Mouse (Mus musculus): Measurements from ENCODE around the gene Lzts2.
A peak's percentile ranks its signal among the peaks of the same experiment; 100 is the strongest.
"Not testable (repeated sequence)": the region's sequence is repeated elsewhere in the genome, so short reads cannot be mapped to it uniquely, and the experiment has no call there.

Gene Lzts2

GRCm38 (mm10) chr19:45025937-45026568 lies 11.8 kb downstream of the Lzts2 start:
- DNase-seq (ENCODE audit: low read depth, low spot score), result no peak

- DNase-seq (ENCODE audit: low read depth, low spot score), result no peak
Observed at GRCm38 (mm10) chr19:45026958-45027670, 12.9 kb downstream of the Lzts2 start.

- DNase-seq (ENCODE audit: low read depth, low spot score), result no peak
Observed at GRCm38 (mm10) chr19:45027848-45028247, 13.6 kb downstream of the Lzts2 start.

GRCm38 (mm10) chr19:45028746-45029145 lies 14.5 kb downstream of the Lzts2 start:
- no peak for DNase-seq (ENCODE audit: low read depth, low spot score)

GRCm38 (mm10) chr19:45029571-45029970 lies 15.4 kb downstream of the Lzts2 start:
- DNase-seq (ENCODE audit: low read depth, low spot score), result no peak

GRCm38 (mm10) chr19:45030111-45030510 lies 15.9 kb downstream of the Lzts2 start:
- peak; percentile 75 for DNase-seq (ENCODE audit: low read depth, low spot score)

- peak; percentile 83 for DNase-seq (ENCODE audit: low read depth, low spot score)
Observed at GRCm38 (mm10) chr19:45030746-45031693, 16.8 kb downstream of the Lzts2 start.

- DNase-seq (ENCODE audit: low read depth, low spot score), result peak; percentile 70
Observed at GRCm38 (mm10) chr19:45031780-45032179, 17.6 kb downstream of the Lzts2 start.

GRCm38 (mm10) chr19:45032570-45033332 lies 18.5 kb downstream of the Lzts2 start:
- peak; percentile 48 for DNase-seq (ENCODE audit: low read depth, low spot score)

- DNase-seq (ENCODE audit: low read depth, low spot score), result peak; percentile 86
Observed at GRCm38 (mm10) chr19:45036867-45037266, 22.7 kb downstream of the Lzts2 start.

- DNase-seq (ENCODE audit: low read depth, low spot score), result not testable (repeated sequence)
Observed at GRCm38 (mm10) chr19:45038198-45038597, 24.0 kb downstream of the Lzts2 start.

GRCm38 (mm10) chr19:45040214-45040613 lies 26.0 kb downstream of the Lzts2 start:
- DNase-seq (ENCODE audit: low read depth, low spot score), result no peak

GRCm38 (mm10) chr19:45044389-45044927 lies 30.2 kb downstream of the Lzts2 start:
- no peak for DNase-seq (ENCODE audit: low read depth, low spot score)

- no peak for DNase-seq (ENCODE audit: low read depth, low spot score)
Observed at GRCm38 (mm10) chr19:45045236-45045635, 31.0 kb downstream of the Lzts2 start.

GRCm38 (mm10) chr19:45045651-45046050 lies 31.4 kb downstream of the Lzts2 start, which contains the start of gene Pdzd7:
Pdzd7 (minus strand) TSS chr19:45045717.
- no peak for DNase-seq (ENCODE audit: low read depth, low spot score)

- DNase-seq (ENCODE audit: low read depth, low spot score), result peak; percentile 87
Observed at GRCm38 (mm10) chr19:45046523-45047321, 32.5 kb downstream of the Lzts2 start.

- peak; percentile 79 for DNase-seq (ENCODE audit: low read depth, low spot score)
Observed at GRCm38 (mm10) chr19:45047417-45047934, 33.3 kb downstream of the Lzts2 start, which contains the start of gene Sfxn3. Sfxn3 (plus strand) TSS chr19:45047503.

GRCm38 (mm10) chr19:45047935-45048643 lies 33.9 kb downstream of the Lzts2 start:
- no peak for DNase-seq (ENCODE audit: low read depth, low spot score)
